Mouse (Mus musculus) kidney, embryonic 14.5 days (tissue): ENCODE measurements around the gene Barx2. TPM values are rescaled to one million over a fixed set of nuclear protein-coding genes. Genes with fewer than 3 reads are reported as not detected.

ENCODE experiments used
- ATAC-seq: fragments of 200-750 bp; cut with Nextera tagmentation; 2 replicates; pipeline ENCODE4 v1.8.0; 2017; ENCODE audit warnings: moderate number of reproducible peaks, mild to moderate bottlenecking, moderate TSS enrichment, moderate library complexity; ENCODE audit not compliant: low FRiP score, low TSS enrichment
- H3K27ac ChIP-seq: fragments of 300-500 bp; sonication (generic); 2 replicates; pipeline ENCODE4 v1.5.1; 2014; ENCODE audit warnings: low read depth, mild to moderate bottlenecking, low read length, moderate library complexity, mixed read lengths
- H3K27me3 ChIP-seq: fragments of 300-500 bp; sonication (generic); 2 replicates; pipeline ENCODE4 v1.6.1; 2014; ENCODE audit warnings: mild to moderate bottlenecking, low read length; ENCODE audit not compliant: control insufficient read depth, insufficient read depth
- H3K36me3 ChIP-seq: fragments of 300-500 bp; sonication (generic); 2 replicates; pipeline ENCODE4 v1.6.1; 2014; ENCODE audit warnings: low read length, mixed read lengths; ENCODE audit not compliant: control insufficient read depth, insufficient read depth
- H3K4me1 ChIP-seq: fragments of 300-500 bp; sonication (generic); 2 replicates; pipeline ENCODE4 v1.6.1; 2014; ENCODE audit warnings: low read length, mixed read lengths; ENCODE audit not compliant: control insufficient read depth, insufficient read depth
- H3K4me2 ChIP-seq: fragments of 300-500 bp; sonication (generic); replicated peaks from 2 replicates; pipeline ENCODE4 v1.6.1; 2014; ENCODE audit warnings: low read depth, mild to moderate bottlenecking, low read length
- H3K4me3 ChIP-seq: fragments of 300-500 bp; sonication (generic); 2 replicates; pipeline ENCODE4 v1.5.1; 2014; ENCODE audit warnings: mild to moderate bottlenecking, low read length
- H3K9ac ChIP-seq: fragments of 300-500 bp; sonication (generic); 2 replicates; pipeline ENCODE4 v1.6.1; 2014; ENCODE audit warnings: low read depth, mild to moderate bottlenecking, low read length, moderate library complexity
- H3K9me3 ChIP-seq: fragments of 300-500 bp; sonication (generic); 2 replicates; pipeline ENCODE4 v1.6.1; 2016; ENCODE audit warnings: low read length; ENCODE audit not compliant: control insufficient read depth
- WGBS: fragments of 180-500 bp; shearing (Covaris S2); extraction: QIAGEN DNeasy Blood & Tissue Kit; methylation state at CpG from one replicate; pipeline ENCODE4 v1.1.7; 2014; 5-methylcytosine and 5-hydroxymethylcytosine counted together
- polyA plus RNA-seq: library from polyadenylated mRNA; unstranded; fragments of >200 nt; fragmentation: Nextera tagmentation; extraction: Ambion mirVana; gene quantifications from 2 replicates; pipeline ENCODE4 v1.2.1, GENCODE M21; 2014

Barx2 gene
- polyA plus RNA-seq, 1 experiment from 2014 or later, result not detected

DNA sequence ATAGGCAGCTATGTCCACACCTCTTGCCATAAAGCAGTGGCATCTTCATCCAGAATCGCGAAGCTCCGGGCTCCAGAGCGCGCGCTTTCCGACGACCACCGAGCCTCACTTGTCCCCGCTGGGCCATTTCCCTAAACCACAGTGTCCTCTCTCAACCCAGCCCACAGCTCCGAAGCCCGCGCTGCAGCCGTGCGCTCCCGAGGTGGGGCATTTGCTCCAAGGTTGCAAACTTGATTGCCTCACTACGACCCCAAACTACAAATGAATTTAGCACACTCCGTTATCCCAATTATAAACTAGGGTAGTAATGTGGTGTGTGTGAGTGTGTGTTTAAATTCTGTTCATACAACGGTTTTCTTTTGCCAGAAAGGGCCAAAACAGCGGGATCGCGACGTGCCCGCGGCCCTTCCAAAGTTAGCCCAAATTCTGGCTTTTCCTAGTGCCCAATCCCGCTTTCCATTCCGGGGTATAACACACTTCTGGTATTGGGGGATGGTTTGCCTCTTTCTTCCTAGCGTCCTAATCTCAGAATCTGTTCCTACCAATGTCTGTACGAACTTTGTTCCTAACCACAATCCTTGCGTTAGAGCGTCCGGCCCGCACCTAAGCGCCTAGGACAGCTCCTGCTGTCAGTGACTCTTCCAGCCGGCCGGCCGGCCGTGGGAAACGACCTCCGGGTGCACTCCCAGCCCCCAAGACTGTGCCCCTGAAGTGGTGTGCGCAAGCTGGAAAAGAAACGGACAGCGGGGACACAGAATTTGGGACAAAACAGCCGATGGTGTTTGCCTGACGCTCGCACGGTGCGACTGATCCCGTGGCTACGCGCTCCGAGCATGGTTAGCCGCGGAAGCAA lies 703 bp upstream of the Barx2 start:
- H3K9ac ChIP-seq, result no peak overlapping the region
- no peak for ATAC-seq
- H3K4me3 ChIP-seq, result peak overlapping the region; percentile 62
- peak overlapping the region; percentile 99 for H3K4me2 ChIP-seq
- H3K27me3 ChIP-seq, result peaks cover 77% of the 10 kb centered on the region
- no peak overlapping the region for H3K27ac ChIP-seq
- no peaks in the 10 kb centered on the region for H3K9me3 ChIP-seq
- under 1% methylated on average over 54 of the region's 54 CpGs for WGBS
- peaks cover 10% of the 10 kb centered on the region; the same call in 1 of the 2 replicates for H3K4me1 ChIP-seq
- H3K36me3 ChIP-seq, result no peaks in the 10 kb centered on the region

DNA sequence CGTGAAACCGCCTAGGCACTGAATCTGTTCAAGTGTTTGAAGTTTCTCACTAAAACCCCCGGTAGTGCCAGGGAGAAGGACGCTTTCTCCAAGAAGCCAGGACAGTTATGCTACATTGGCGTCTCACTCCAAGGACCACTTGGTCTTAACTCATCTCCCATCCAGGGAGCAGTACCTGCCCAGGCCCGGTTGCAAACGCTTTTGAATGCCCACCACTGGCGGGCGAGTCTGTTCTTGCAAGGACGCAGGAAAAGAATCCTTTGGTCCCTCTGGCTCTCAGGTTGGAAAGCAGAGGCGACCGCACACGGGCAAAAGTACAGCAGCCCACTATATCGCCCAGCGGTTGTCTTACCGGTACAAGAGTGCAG lies 725 bp downstream of the Barx2 start:
- Histone ChIP-seq H3K27me3 (peaks cover 77% of the 10 kb centered on the region), H3K4me3 (peak overlapping the region; percentile 62), H3K9me3 (no peaks in the 10 kb centered on the region), H3K27ac (no peak overlapping the region), H3K4me2 (peak overlapping the region; percentile 99), H3K9ac (no peak overlapping the region), H3K4me1 (peaks cover 10% of the 10 kb centered on the region; the same call in 1 of the 2 replicates), H3K36me3 (no peaks in the 10 kb centered on the region)
- ATAC-seq, result no peak
- WGBS, result 2% methylated on average over 16 of the region's 16 CpGs

GRCm38 (mm10) chr9:31910221-31910620 lies 3.0 kb downstream of the Barx2 start:
- ATAC-seq, result no peak
- Histone ChIP-seq H3K4me3 (no peak overlapping the region), H3K36me3 (no peaks in the 10 kb centered on the region), H3K4me1 (peaks cover 10% of the 10 kb centered on the region; the same call in 1 of the 2 replicates), H3K4me2 (no peak overlapping the region), H3K27me3 (peaks cover 59% of the 10 kb centered on the region), H3K9me3 (no peaks in the 10 kb centered on the region), H3K9ac (no peak overlapping the region), H3K27ac (no peak overlapping the region)
- 34% methylated on average over 5 of the region's 5 CpGs for WGBS

GRCm38 (mm10) chr9:31901781-31902180 lies 11.5 kb downstream of the Barx2 start:
- H3K9ac ChIP-seq, result no peak overlapping the region
- no peak overlapping the region for H3K27ac ChIP-seq
- H3K27me3 ChIP-seq, result peaks cover 3% of the 10 kb centered on the region; the same call in 1 of the 2 replicates
- H3K9me3 ChIP-seq, result no peaks in the 10 kb centered on the region
- ATAC-seq, result no peak
- H3K4me3 ChIP-seq, result no peak overlapping the region
- 78% methylated on average over 2 of the region's 2 CpGs for WGBS
- H3K4me2 ChIP-seq, result no peak overlapping the region
- H3K4me1 ChIP-seq, result no peaks in the 10 kb centered on the region
- H3K36me3 ChIP-seq, result no peaks in the 10 kb centered on the region

GRCm38 (mm10) chr9:31894775-31895320 lies 18.4 kb downstream of the Barx2 start:
- Histone ChIP-seq H3K36me3 (no peaks in the 10 kb centered on the region), H3K4me3 (no peak overlapping the region), H3K4me1 (no peaks in the 10 kb centered on the region), H3K9me3 (no peaks in the 10 kb centered on the region), H3K27ac (no peak overlapping the region), H3K9ac (no peak overlapping the region), H3K4me2 (no peak overlapping the region), H3K27me3 (no peaks in the 10 kb centered on the region)
- ATAC-seq, result no peak
- 48% methylated on average over 10 of the region's 10 CpGs for WGBS

GRCm38 (mm10) chr9:31888333-31888732 lies 24.9 kb downstream of the Barx2 start:
- no peaks in the 10 kb centered on the region for H3K4me1 ChIP-seq
- H3K4me3 ChIP-seq, result no peak overlapping the region
- no peaks in the 10 kb centered on the region for H3K27me3 ChIP-seq
- H3K36me3 ChIP-seq, result no peaks in the 10 kb centered on the region
- H3K9ac ChIP-seq, result no peak overlapping the region
- no peak overlapping the region for H3K4me2 ChIP-seq
- ATAC-seq, result no peak
- no peaks in the 10 kb centered on the region for H3K9me3 ChIP-seq
- no peak overlapping the region for H3K27ac ChIP-seq
- 88% methylated on average over 4 of the region's 4 CpGs for WGBS

DNA sequence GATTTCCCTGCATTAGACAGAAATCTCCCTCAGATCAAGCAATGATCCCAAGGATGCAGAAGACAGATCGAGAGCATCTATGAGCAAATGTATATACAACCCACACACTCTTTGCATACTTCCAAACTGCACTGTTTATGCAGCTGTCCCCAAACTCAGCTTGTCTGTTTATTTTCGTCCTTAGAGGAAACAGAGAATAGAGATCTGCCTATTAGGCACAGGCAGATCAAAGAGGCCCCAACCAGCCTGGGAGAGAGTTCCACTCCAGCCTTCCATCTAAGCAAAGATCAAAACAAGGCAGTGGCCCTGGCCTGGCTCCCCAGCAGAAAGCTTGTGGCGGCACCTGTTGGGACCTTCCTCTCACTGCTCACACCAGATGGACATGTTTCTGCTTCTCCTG lies 27.0 kb downstream of the Barx2 start:
- no peak overlapping the region for H3K27ac ChIP-seq
- H3K4me2 ChIP-seq, result no peak overlapping the region
- H3K4me1 ChIP-seq, result no peaks in the 10 kb centered on the region
- no peak overlapping the region for H3K9ac ChIP-seq
- H3K36me3 ChIP-seq, result no peaks in the 10 kb centered on the region
- WGBS, result 47% methylated on average over 3 of the region's 3 CpGs
- no peaks in the 10 kb centered on the region for H3K9me3 ChIP-seq
- ATAC-seq, result no peak
- no peaks in the 10 kb centered on the region; the same call in 1 of the 2 replicates for H3K27me3 ChIP-seq
- H3K4me3 ChIP-seq, result no peak overlapping the region

GRCm38 (mm10) chr9:31882376-31882775 lies 30.9 kb downstream of the Barx2 start:
- no peaks in the 10 kb centered on the region for H3K4me1 ChIP-seq

DNA sequence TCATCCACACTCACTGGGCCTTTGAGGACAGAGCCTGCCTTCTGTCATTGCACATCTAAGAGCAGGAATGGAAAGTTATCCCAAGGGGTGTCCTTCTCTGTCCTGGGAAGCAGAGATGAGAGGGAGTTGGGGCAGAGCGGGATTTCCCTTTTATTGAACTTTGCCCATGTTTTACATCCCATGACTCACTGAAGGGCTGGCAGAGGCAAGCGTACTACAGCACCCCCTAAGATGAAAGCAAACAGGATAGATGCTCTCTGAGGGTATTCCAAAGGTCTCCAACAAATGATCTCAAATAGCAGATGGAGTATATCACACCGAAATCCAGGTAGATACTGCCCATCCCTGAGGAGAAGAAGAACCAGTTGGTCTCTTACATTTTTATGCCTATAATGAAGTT lies 37.7 kb downstream of the Barx2 start:
- H3K9me3 ChIP-seq, result no peaks in the 10 kb centered on the region
- H3K4me1 ChIP-seq, result no peaks in the 10 kb centered on the region
- no peaks in the 10 kb centered on the region for H3K27me3 ChIP-seq
- no peak overlapping the region for H3K9ac ChIP-seq
- WGBS, result 78% methylated on average over 3 of the region's 3 CpGs
- no peak for ATAC-seq
- H3K27ac ChIP-seq, result no peak overlapping the region
- H3K36me3 ChIP-seq, result no peaks in the 10 kb centered on the region
- H3K4me2 ChIP-seq, result no peak overlapping the region
- no peak overlapping the region for H3K4me3 ChIP-seq

More at GRCm38 (mm10) chr9:31882376-31882775, 30.9 kb downstream of the Barx2 start:
- H3K27me3 ChIP-seq, result no peaks in the 10 kb centered on the region; the same call in 1 of the 2 replicates
- no peaks in the 10 kb centered on the region for H3K36me3 ChIP-seq
- no peak overlapping the region for H3K4me3 ChIP-seq
- no peaks in the 10 kb centered on the region for H3K9me3 ChIP-seq
- no peak for ATAC-seq
- H3K9ac ChIP-seq, result no peak overlapping the region
- H3K27ac ChIP-seq, result no peak overlapping the region
- H3K4me2 ChIP-seq, result no peak overlapping the region
- 85% methylated on average over 2 of the region's 2 CpGs for WGBS
